Mouse (Mus musculus): ENCODE measurements at regions not wholly inside any gene's neighbourhood (a gene's known extent, or its start where the extent isn't known, plus 50 kb on each side); places are given as distances from the start of the nearest gene placed in this dataset.

GRCm38 (mm10) chr16:51169294-51169693, 578.3 kb upstream of the Ccdc54 start:
- no peak for TF ChIP-seq CTCF (IDR thresholded peaks at IDR 0.05; ENCODE audit: low read depth)
- no peak for TF ChIP-seq EP300 (IDR thresholded peaks at IDR 0.05; ENCODE audit: low read depth)

Data from heart, postnatal 0 days (tissue).